Mouse (Mus musculus): ENCODE measurements around the gene Armh1. TPM values are rescaled to one million over a fixed set of nuclear protein-coding genes. Genes with fewer than 3 reads are reported as not detected.
"Not testable (repeated sequence)": the region's sequence is repeated elsewhere in the genome, so short reads cannot be mapped to it uniquely, and the experiment has no call there.

Gene Armh1
- polyA plus RNA-seq, 1 experiment from 2014 or later: 0.18 TPM

- H3K4me2 ChIP-seq: peak overlapping the region; percentile 68
- TF ChIP-seq CTCF (IDR thresholded peaks at IDR 0.05; ENCODE audit: low read depth): no peak
- no peaks in the 10 kb centered on the region for H3K9me3 ChIP-seq (ENCODE audit: low read depth, low read length)
- H3K9ac ChIP-seq: peak overlapping the region; percentile 53
- peak overlapping the region; percentile 36 for H3K4me3 ChIP-seq (ENCODE audit: low read depth, low read length)
- no peaks in the 10 kb centered on the region for H3K27me3 ChIP-seq (ENCODE audit: insufficient read depth, low read length)
- DNase-seq (peak; percentile 92), ATAC-seq (ENCODE audit: insufficient read depth) (peak; percentile 90)
- H3K27ac ChIP-seq (ENCODE audit: low read depth): peak overlapping the region; percentile 86
- H3K36me3 ChIP-seq (ENCODE audit: insufficient read depth): no peaks in the 10 kb centered on the region
- no peaks in the 10 kb centered on the region for H3K4me1 ChIP-seq (ENCODE audit: insufficient read depth)
- under 1% methylated on average over 9 of the region's 9 CpGs for WGBS
These were observed 61.9 kb downstream of the Armh1 start for GRCm38 (mm10) chr4:117189856-117190543.

DNA sequence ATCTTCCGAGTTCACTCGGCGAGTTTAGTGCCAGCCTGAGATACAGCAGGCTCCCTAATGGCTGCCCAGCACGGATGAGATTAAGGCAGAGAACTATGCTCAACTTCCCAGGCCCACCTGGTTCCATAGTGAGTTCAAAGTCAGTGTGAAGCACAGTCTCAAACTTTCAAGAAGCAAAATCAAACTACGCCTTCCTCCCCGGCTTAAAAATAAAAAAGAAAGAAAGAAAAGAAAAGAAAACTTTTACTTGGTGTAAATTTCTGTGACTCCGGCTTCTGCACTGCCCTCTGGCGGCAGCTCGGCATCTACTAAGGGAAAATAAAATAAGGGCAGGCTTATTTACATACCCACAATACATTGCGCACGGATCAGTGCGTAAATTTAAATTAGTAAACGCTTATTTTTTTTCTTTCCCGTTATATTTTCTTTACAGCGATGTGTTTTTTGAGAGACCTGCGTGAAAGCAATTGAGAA is 62.5 kb downstream of the Armh1 start:
- H3K9ac ChIP-seq: peak overlapping the region; percentile 53
- no peaks in the 10 kb centered on the region for H3K27me3 ChIP-seq (ENCODE audit: insufficient read depth, low read length)
- H3K9me3 ChIP-seq (ENCODE audit: low read depth, low read length): no peaks in the 10 kb centered on the region
- peak; percentile 67 for ATAC-seq (ENCODE audit: insufficient read depth)
- peak overlapping the region; percentile 86 for H3K27ac ChIP-seq (ENCODE audit: low read depth)
- TF ChIP-seq CTCF (IDR thresholded peaks at IDR 0.05; ENCODE audit: low read depth): peak; percentile 82
- H3K36me3 ChIP-seq (ENCODE audit: insufficient read depth): no peaks in the 10 kb centered on the region
- peak; percentile 97 for DNase-seq
- H3K4me2 ChIP-seq: peak overlapping the region; percentile 68
- H3K4me1 ChIP-seq (ENCODE audit: insufficient read depth): no peaks in the 10 kb centered on the region
- 0% methylated on average over 16 of the region's 16 CpGs for WGBS
- peak overlapping the region; percentile 36 for H3K4me3 ChIP-seq (ENCODE audit: low read depth, low read length)

DNA sequence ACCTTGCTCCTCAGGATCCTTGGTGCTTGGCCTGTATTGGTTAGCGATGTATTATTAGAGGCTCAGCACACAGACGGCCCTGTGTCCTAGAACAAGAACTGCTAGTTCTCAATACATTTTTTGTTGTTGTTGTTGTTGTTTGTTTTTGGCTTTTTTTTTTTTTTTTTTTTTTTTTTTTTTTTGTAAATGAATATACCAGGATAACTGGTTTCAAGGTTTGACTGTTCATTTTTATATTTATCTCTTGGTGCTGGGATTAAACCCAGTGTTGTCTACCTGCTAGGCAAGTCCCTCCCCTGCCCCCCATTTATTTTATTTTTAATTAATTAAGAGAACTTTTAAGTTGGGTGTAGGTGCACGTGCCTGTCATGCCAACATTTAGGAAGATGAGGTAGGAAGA is 63.0 kb downstream of the Armh1 start:
- Histone ChIP-seq H3K4me1 (ENCODE audit: insufficient read depth) (no peaks in the 10 kb centered on the region), H3K4me3 (ENCODE audit: low read depth, low read length) (peak overlapping the region; percentile 36), H3K27me3 (ENCODE audit: insufficient read depth, low read length) (no peaks in the 10 kb centered on the region), H3K9ac (peak overlapping the region; percentile 53), H3K9me3 (ENCODE audit: low read depth, low read length) (no peaks in the 10 kb centered on the region), H3K4me2 (peak overlapping the region; percentile 68), H3K27ac (ENCODE audit: low read depth) (peak overlapping the region; percentile 86), H3K36me3 (ENCODE audit: insufficient read depth) (no peaks in the 10 kb centered on the region)
- TF ChIP-seq CTCF (IDR thresholded peaks at IDR 0.05; ENCODE audit: low read depth): no peak
- DNase-seq (no peak), ATAC-seq (ENCODE audit: insufficient read depth) (no peak)
- WGBS: 55% methylated on average over 3 of the region's 3 CpGs

DNA sequence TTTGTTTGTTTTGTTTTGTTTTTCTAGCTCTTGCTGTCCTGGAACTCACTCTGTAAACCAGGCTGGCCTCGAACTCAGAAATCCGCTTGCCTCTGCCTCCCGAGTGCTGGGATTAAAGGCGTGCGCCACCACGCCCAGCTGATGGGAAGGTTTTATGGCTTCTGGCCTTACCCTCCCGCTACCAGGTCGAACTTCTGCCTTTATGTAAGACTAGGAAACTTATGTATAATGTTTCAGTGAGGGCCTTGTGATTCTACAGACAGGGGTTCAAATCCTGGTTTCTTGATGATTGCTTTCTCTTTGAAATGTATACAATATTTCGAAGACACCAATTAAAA is 69.2 kb downstream of the Armh1 start:
- H3K27me3 ChIP-seq (ENCODE audit: insufficient read depth, low read length); DNase-seq; H3K9me3 ChIP-seq (ENCODE audit: low read depth, low read length); H3K27ac ChIP-seq (ENCODE audit: low read depth); H3K4me1 ChIP-seq (ENCODE audit: insufficient read depth): not testable (repeated sequence)
- Histone ChIP-seq H3K4me3 (ENCODE audit: low read depth, low read length) (peak overlapping the region; percentile 74), H3K36me3 (ENCODE audit: insufficient read depth) (peaks cover 26% of the 10 kb centered on the region), H3K9ac (peak overlapping the region; percentile 51), H3K4me2 (peak overlapping the region; percentile 84)
- 9% methylated on average over 9 of the region's 9 CpGs for WGBS
- ATAC-seq (ENCODE audit: insufficient read depth): peak; percentile 35; the same call in 1 of the 2 replicates

DNA sequence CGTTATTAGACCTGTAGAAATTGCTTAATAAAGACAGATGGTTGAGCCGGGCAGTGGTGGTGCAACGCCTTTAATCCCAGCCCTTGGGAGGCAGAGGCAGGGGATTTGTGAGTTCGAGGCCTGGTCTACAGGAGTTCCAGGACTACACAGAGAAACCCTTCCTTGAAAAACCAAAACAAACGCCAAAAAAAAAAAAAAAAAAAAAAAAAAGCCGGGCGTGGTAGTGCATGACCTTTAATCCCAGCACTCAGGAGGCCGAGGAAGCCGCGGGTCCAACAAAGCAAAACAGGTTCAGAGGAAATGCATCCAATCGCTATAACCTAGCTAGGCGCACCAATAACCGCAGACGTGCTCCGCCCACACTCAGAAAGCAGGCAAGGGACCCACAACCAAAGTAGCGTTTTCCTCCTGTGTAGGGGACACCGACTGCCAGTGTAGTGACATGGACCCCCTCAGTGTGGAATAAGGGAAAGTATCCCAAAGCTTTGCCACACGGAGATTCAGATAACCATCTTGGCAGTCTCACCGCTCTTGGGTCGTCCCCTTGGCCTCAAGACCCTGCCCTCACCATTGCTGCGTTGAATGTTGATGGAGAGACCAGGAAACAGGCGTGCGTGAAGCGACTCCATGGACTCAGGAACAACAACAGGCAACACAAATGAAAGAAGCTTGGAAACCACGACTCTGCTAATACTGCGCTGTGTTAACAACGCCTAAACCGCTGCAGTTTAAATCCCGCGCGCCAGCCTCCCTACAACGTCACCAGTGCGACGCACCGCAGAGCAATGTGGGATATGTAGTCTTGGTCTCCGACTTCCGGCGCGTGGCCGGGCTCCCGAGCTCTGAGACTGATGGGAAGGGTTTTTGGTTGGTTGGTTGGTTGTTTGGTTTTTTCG is 69.8 kb downstream of the Armh1 start, which contains the start of gene Kif2c:
TSS of gene Kif2c (minus strand) at position 777 of the 896 bp plus-strand sequence.
- Histone ChIP-seq H3K27ac (ENCODE audit: low read depth) (peak within 1 kb of the TSS; percentile 83), H3K4me3 (ENCODE audit: low read depth, low read length) (peak within 1 kb of the TSS; percentile 74), H3K4me1 (ENCODE audit: insufficient read depth) (no peaks in the 10 kb centered on the region), H3K9ac (peak within 1 kb of the TSS; percentile 51), H3K9me3 (ENCODE audit: low read depth, low read length) (no peaks in the 10 kb centered on the region), H3K36me3 (ENCODE audit: insufficient read depth) (peaks cover 32% of the 10 kb centered on the region), H3K27me3 (ENCODE audit: insufficient read depth, low read length) (no peaks in the 10 kb centered on the region), H3K4me2 (peak within 1 kb of the TSS; percentile 84)
- peak; percentile 98 for ATAC-seq (ENCODE audit: insufficient read depth)
- no peak for TF ChIP-seq CTCF (IDR thresholded peaks at IDR 0.05; ENCODE audit: low read depth)
- peak; percentile 98 for DNase-seq
- WGBS: under 1% methylated on average over 42 of the region's 42 CpGs

- DNase-seq: no peak
- Histone ChIP-seq H3K36me3 (ENCODE audit: insufficient read depth) (peaks cover 99% of the 10 kb centered on the region), H3K27me3 (ENCODE audit: insufficient read depth, low read length) (no peaks in the 10 kb centered on the region), H3K27ac (ENCODE audit: low read depth) (no peak overlapping the region), H3K9me3 (ENCODE audit: low read depth, low read length) (no peaks in the 10 kb centered on the region), H3K4me3 (ENCODE audit: low read depth, low read length) (no peak overlapping the region), H3K9ac (no peak overlapping the region), H3K4me2 (no peak overlapping the region), H3K4me1 (ENCODE audit: insufficient read depth) (no peaks in the 10 kb centered on the region)
- no peak for ATAC-seq (ENCODE audit: insufficient read depth)
- WGBS: 82% methylated on average over 5 of the region's 5 CpGs
- TF ChIP-seq CTCF (IDR thresholded peaks at IDR 0.05; ENCODE audit: low read depth): no peak
These were observed 82.0 kb downstream of the Armh1 start for GRCm38 (mm10) chr4:117169936-117170335.

Other genes with a start within 250 kb of the Armh1 start
- 43.5 and 45.2 TPM in 2 replicates for gene Eif2b3, start 232.7 kb downstream of the Armh1 start, polyA plus RNA-seq (2014; fragmentation: Nextera tagmentation; extraction: Ambion mirVana)
- gene Ptch2, start 156.1 kb downstream of the Armh1 start, polyA plus RNA-seq (2014; fragmentation: Nextera tagmentation; extraction: Ambion mirVana): 12.2 and 14.1 TPM in 2 replicates
- gene Btbd19, start 126.4 kb downstream of the Armh1 start, polyA plus RNA-seq (2014; fragmentation: Nextera tagmentation; extraction: Ambion mirVana): 6.7 and 7.6 TPM in 2 replicates
- gene Tctex1d4, start 125.3 kb downstream of the Armh1 start, polyA plus RNA-seq (2014; fragmentation: Nextera tagmentation; extraction: Ambion mirVana): not detected in 2 replicates
- gene Plk3, start 118.2 kb downstream of the Armh1 start, polyA plus RNA-seq (2014; fragmentation: Nextera tagmentation; extraction: Ambion mirVana): 4.2 and 5.1 TPM in 2 replicates
- gene Rps8, start 95.9 kb downstream of the Armh1 start, polyA plus RNA-seq (2014; fragmentation: Nextera tagmentation; extraction: Ambion mirVana): 1,312 and 1,358 TPM in 2 replicates
- gene Kif2c, start 69.5 kb downstream of the Armh1 start, polyA plus RNA-seq (2014; fragmentation: Nextera tagmentation; extraction: Ambion mirVana): 78.9 and 85.9 TPM in 2 replicates
- gene Tmem53, start 174 bp downstream of the Armh1 start, polyA plus RNA-seq (2014; fragmentation: Nextera tagmentation; extraction: Ambion mirVana): 10.7 and 12.4 TPM in 2 replicates
- 65.4 and 76.1 TPM in 2 replicates for gene Rnf220, start 244.9 kb upstream of the Armh1 start, polyA plus RNA-seq (2014; fragmentation: Nextera tagmentation; extraction: Ambion mirVana)

Measured in lung, embryonic 14.5 days (tissue).